Mouse (Mus musculus): ENCODE measurements around the gene Asic2.

GRCm38 (mm10) chr11:80845486-80845885 lies 1122.8 kb downstream of the Asic2 start:
- TF ChIP-seq POLR2AphosphoS2 (IDR thresholded peaks at IDR 0.05; ENCODE audit: low read length) (no peak), POLR2A (IDR thresholded peaks at IDR 0.05; ENCODE audit: control insufficient read depth in 1 of 2, insufficient read depth in 1 of 2, low read depth in 1 of 2, low read length in 2 of 2, poor library complexity in 1 of 2) (no peak), CTCF (IDR thresholded peaks at IDR 0.05 in 2 of 3, conservative IDR thresholded peaks at IDR 0.05 in 1 of 3; ENCODE audit: control insufficient read depth in 1 of 3, insufficient read depth in 1 of 3, low read depth in 2 of 3, low read length in 3 of 3, poor library complexity in 1 of 3, severe bottlenecking in 1 of 3) (no peak), MAX (IDR thresholded peaks at IDR 0.05; ENCODE audit: low read length) (no peak), ZMIZ1 (IDR thresholded peaks at IDR 0.05; ENCODE audit: low read depth, low read length) (no peak), MXI1 (IDR thresholded peaks at IDR 0.05; ENCODE audit: low read depth, low read length) (no peak), GABPA (IDR thresholded peaks at IDR 0.05; ENCODE audit: low read depth, low read length) (no peak), SIN3A (IDR thresholded peaks at IDR 0.05; ENCODE audit: low read length) (no peak), GATA1 (IDR thresholded peaks at IDR 0.05; ENCODE audit: low read depth, low read length) (no peak), CHD1 (IDR thresholded peaks at IDR 0.05; ENCODE audit: low read depth, low read length) (no peak), JUND (IDR thresholded peaks at IDR 0.05; ENCODE audit: low read depth, low read length) (no peak), HCFC1 (IDR thresholded peaks at IDR 0.05; ENCODE audit: low read depth, low read length) (no peak), SMC3 (IDR thresholded peaks at IDR 0.05; ENCODE audit: low read depth, low read length) (no peak)
